Mouse (Mus musculus) G1E (cell line): ENCODE data around the gene Gpc4.

Experiments used
- CTCF ChIP-seq: IDR thresholded peaks from 2 replicates; pipeline ENCODE4 v1.5.1; 2012; ENCODE audit warnings: low read depth, low read length, inconsistent platforms, mixed read lengths
- GATA1 ChIP-seq: IDR thresholded peaks from 2 replicates; pipeline ENCODE4 v1.6.1; 2012; ENCODE audit warnings: borderline replicate concordance, low read length, inconsistent platforms, mixed read lengths
- POLR2AphosphoS5 ChIP-seq: IDR thresholded peaks from 2 replicates; pipeline ENCODE4 v1.6.1; 2012; ENCODE audit warnings: low read depth, low read length, inconsistent platforms; ENCODE audit not compliant: insufficient replicate concordance
- TAL1 ChIP-seq: conservative IDR thresholded peaks from 2 replicates; pipeline ENCODE4 v1.6.1; 2012; ENCODE audit warnings: low read depth, low read length, inconsistent platforms, mixed read lengths

- TF ChIP-seq CTCF (no peak), GATA1 (no peak), POLR2AphosphoS5 (no peak), TAL1 (no peak)
Observed at GRCm38 (mm10) chrX:52138033-52138432, 27.0 kb downstream of the Gpc4 start.
